Mouse (Mus musculus): Measurements from ENCODE around the gene Tnks1bp1.

DNA sequence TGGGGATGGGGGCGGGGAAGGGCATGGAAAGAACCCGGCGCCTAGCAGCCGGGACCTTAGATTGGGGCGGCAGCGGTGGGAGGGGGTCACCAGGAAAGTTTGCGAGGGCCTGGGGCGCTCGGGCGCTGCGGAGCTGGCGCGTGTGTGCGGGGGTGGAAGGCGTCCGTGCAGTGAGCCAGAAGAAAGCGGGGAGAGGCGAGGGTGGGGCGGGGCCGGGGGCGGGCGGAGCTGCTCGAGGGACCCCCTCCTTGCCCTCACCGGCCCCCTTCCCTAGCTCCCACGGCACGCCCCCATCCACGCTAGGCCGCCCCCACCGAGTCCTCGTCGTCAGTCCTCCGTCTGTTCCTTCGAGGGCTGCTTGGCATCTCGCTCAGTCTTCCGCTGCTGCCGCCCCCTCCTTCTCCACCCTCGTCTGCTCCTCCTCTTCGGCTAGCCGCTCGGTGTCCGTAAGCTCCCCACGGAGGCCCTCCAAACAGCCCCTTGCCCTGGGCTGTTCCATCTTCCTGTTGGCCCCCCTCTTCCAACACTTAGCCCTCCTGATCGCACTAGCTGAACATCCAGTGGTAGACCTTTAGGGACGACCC, 438 bp downstream of the Tnks1bp1 start:
- TF ChIP-seq CTCF (conservative IDR thresholded peaks at IDR 0.05; ENCODE audit: low read length) (no peak), POU5F1 (IDR thresholded peaks at IDR 0.05; ENCODE audit: borderline replicate concordance, low read length) (no peak), NANOG (IDR thresholded peaks at IDR 0.05; ENCODE audit: borderline replicate concordance, low read length) (no peak)
